Mouse (Mus musculus): ENCODE measurements around the gene Slfn5. TPM values are rescaled to one million over a fixed set of nuclear protein-coding genes. Genes with fewer than 3 reads are reported as not detected.
"Not testable (repeated sequence)": the region's sequence is repeated elsewhere in the genome, so short reads cannot be mapped to it uniquely, and the experiment has no call there.

Gene Slfn5
- polyA plus RNA-seq, 2 experiments from 2014 or later, result 28.0 to 37.3 TPM

- peak; percentile 70 for ATAC-seq
These were observed 3.7 kb upstream of the Slfn5 start for GRCm38 (mm10) chr11:82947457-82947856.

- ATAC-seq, result no peak
These were observed 2.1 kb upstream of the Slfn5 start for GRCm38 (mm10) chr11:82949036-82949435.

- ATAC-seq, result peak; percentile 29
These were observed 889 bp downstream of the Slfn5 start for GRCm38 (mm10) chr11:82951865-82952611.

GRCm38 (mm10) chr11:82952612-82953542 lies 1.7 kb downstream of the Slfn5 start:
- ATAC-seq, result peak; percentile 80

GRCm38 (mm10) chr11:82954631-82955030 lies 3.5 kb downstream of the Slfn5 start:
- peak; percentile 50 for ATAC-seq

GRCm38 (mm10) chr11:82956925-82957324 lies 5.8 kb downstream of the Slfn5 start:
- no peak for ATAC-seq

- no peak for ATAC-seq
These were observed 8.5 kb downstream of the Slfn5 start for GRCm38 (mm10) chr11:82959613-82960012.

- peak; percentile 36 for ATAC-seq
These were observed 10.6 kb downstream of the Slfn5 start for GRCm38 (mm10) chr11:82961743-82962142.

GRCm38 (mm10) chr11:82962215-82962614 lies 11.1 kb downstream of the Slfn5 start:
- no peak for ATAC-seq

- no peak for ATAC-seq
These were observed 19.8 kb downstream of the Slfn5 start for GRCm38 (mm10) chr11:82970712-82971589.

GRCm38 (mm10) chr11:82971590-82971974 lies 20.4 kb downstream of the Slfn5 start:
- ATAC-seq, result no peak

GRCm38 (mm10) chr11:82973916-82974315 lies 22.8 kb downstream of the Slfn5 start:
- ATAC-seq, result no peak

GRCm38 (mm10) chr11:82982409-82982808 lies 31.3 kb downstream of the Slfn5 start:
- ATAC-seq, result not testable (repeated sequence)

GRCm38 (mm10) chr11:82983193-82983592 lies 32.0 kb downstream of the Slfn5 start:
- ATAC-seq, result no peak

- no peak for ATAC-seq
These were observed 36.5 kb downstream of the Slfn5 start for GRCm38 (mm10) chr11:82987621-82988020.

- no peak for ATAC-seq
These were observed 38.2 kb downstream of the Slfn5 start for GRCm38 (mm10) chr11:82989357-82989756.

- peak; percentile 70 for ATAC-seq
These were observed 39.6 kb downstream of the Slfn5 start for GRCm38 (mm10) chr11:82990612-82991385.

GRCm38 (mm10) chr11:82991469-82992166 lies 40.5 kb downstream of the Slfn5 start, which contains the start of gene Slfn9:
Gene Slfn9, minus strand, starts transcription at chr11:82991830.
- ATAC-seq, result peak; percentile 25

- no peak for ATAC-seq
These were observed 62.2 kb downstream of the Slfn5 start for GRCm38 (mm10) chr11:83013356-83013755.

All from activated CD4-positive, CD25-positive, alpha-beta regulatory T cell, adult 4 months (primary cell).